Comparison of ENCODE assay signal across 10 mouse cellular contexts in the genomic region with DNA sequence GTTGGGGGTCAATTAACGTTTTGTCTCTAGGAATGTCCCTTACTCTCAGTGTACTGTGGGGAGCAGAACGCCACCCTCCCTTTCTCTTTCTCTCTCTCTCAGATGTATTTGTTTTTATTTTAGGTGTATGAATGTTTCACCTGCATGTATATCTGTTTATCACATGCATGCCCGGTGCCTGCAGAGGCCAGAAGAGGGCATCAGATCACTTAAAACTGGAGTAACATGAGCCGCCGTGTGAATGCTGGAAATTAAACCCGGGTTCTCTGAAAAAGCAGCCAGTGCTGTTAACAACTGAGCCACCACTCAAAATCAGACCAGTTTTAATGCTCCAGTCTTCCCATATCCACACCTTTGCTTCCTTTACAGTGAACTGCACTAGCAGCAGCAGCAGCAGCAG. TPM values are rescaled to one million over a fixed set of nuclear protein-coding genes. Genes with fewer than 3 reads are reported as not detected.
A peak's percentile ranks its signal among the peaks of the same experiment; 100 is the strongest.
DNase-seq lines count a peak whose midpoint lies in the region; ATAC-seq and TF ChIP-seq lines count a peak whose summit lies in the region.
"Had no signal": no experiment of that assay in that cellular context is flagged by ENCODE, and none has a peak within 500 bp of the region (broad histone marks: within the 10 kb centered on the region; RNA-seq: fewer than 3 reads in every experiment).

No protein-coding gene starts in this region.

- no peak for DNase-seq in gastrocnemius, adult 2 months
- DNase-seq in gastrocnemius, postnatal 25 days: no peak
- no peak for DNase-seq in lung, postnatal 0 days (ENCODE audit: low spot score)
- DNase-seq in lung, postnatal 25 days (ENCODE audit: low spot score): no peak
- DNase-seq in thymus, postnatal 25 days: peak; percentile 14
- no peak for DNase-seq in urinary bladder, postnatal 10 days (ENCODE audit: low spot score)
- DNase-seq: heart, postnatal 36 days had no signal

- no peaks in the 10 kb centered on the region for H3K4me1 ChIP-seq in lung, postnatal 0 days (ENCODE audit: insufficient read depth, low read depth, low read length)
- H3K4me1 ChIP-seq in bone marrow, adult 2 months (ENCODE audit: control insufficient read depth, insufficient read depth, low read length): no peaks in the 10 kb centered on the region
- H3K4me1 ChIP-seq in heart, embryonic 11.5 days (ENCODE audit: control insufficient read depth, insufficient read depth, low read length): no peaks in the 10 kb centered on the region

- H3K27ac ChIP-seq in gastrocnemius, adult 2 months: no peak overlapping the region
- no peak overlapping the region for H3K27ac ChIP-seq in lung, postnatal 0 days (ENCODE audit: low read length)
- H3K27ac ChIP-seq in bone marrow, adult 2 months (ENCODE audit: control insufficient read depth, insufficient read depth, low read depth, low read length, poor library complexity): no peak overlapping the region
- H3K27ac ChIP-seq in heart, embryonic 11.5 days (ENCODE audit: low read depth, low read length): no peak overlapping the region
- H3K27ac ChIP-seq: lung, embryonic 15.5 days had no signal

- ATAC-seq in lung, postnatal 0 days: no peak
- no peak for ATAC-seq in heart, embryonic 11.5 days (replicated peaks; ENCODE audit: insufficient number of reproducible peaks, low FRiP score, low TSS enrichment)

- H3K36me3 ChIP-seq in lung, postnatal 0 days (ENCODE audit: insufficient read depth, low read length): no peaks in the 10 kb centered on the region
- no peaks in the 10 kb centered on the region for H3K36me3 ChIP-seq in heart, embryonic 11.5 days (ENCODE audit: control insufficient read depth, insufficient read depth, low read length)
- H3K36me3 ChIP-seq: lung, embryonic 15.5 days had no signal

- 41% methylated on average over 6 of the region's 6 CpGs for WGBS in lung, postnatal 0 days
- WGBS in bone marrow, adult 2 months: 42% methylated on average over 6 of the region's 6 CpGs
- 54% methylated on average over 6 of the region's 6 CpGs for WGBS in heart, embryonic 11.5 days (ENCODE audit: insufficient replicate concordance)

- intact Hi-C loops in gastrocnemius, adult 2 months (cut with DNase I): no loop called here

- peak; percentile 34; the same call in 1 of the 2 replicates for TF ChIP-seq CTCF in gastrocnemius, adult 2 months (IDR thresholded peaks at IDR 0.05)
- peak; percentile 45 for TF ChIP-seq CTCF in lung, postnatal 0 days (IDR thresholded peaks at IDR 0.05)
- peak; percentile 31; the same call in 1 of the 2 replicates for TF ChIP-seq CTCF in bone marrow, adult 2 months (IDR thresholded peaks at IDR 0.05; ENCODE audit: control insufficient read depth, insufficient read depth, low read length)

- H3K9ac ChIP-seq in lung, postnatal 0 days (replicated peaks; ENCODE audit: low read depth): no peak overlapping the region
- no peak overlapping the region for H3K9ac ChIP-seq in heart, embryonic 11.5 days (ENCODE audit: low read depth, low read length)
- H3K9ac ChIP-seq: lung, embryonic 15.5 days had no signal

- TF ChIP-seq EP300 in lung, postnatal 0 days (IDR thresholded peaks at IDR 0.05): no peak

- no peak for TF ChIP-seq POLR2A in bone marrow, adult 2 months (IDR thresholded peaks at IDR 0.05; ENCODE audit: borderline replicate concordance, control insufficient read depth, low read depth, low read length)

- no peak overlapping the region for H3K4me3 ChIP-seq in gastrocnemius, adult 2 months
- no peak overlapping the region for H3K4me3 ChIP-seq in lung, postnatal 0 days (ENCODE audit: low read depth, low read length)
- H3K4me3 ChIP-seq in bone marrow, adult 2 months (replicated peaks; ENCODE audit: control insufficient read depth, low read depth, low read length): no peak overlapping the region
- no peak overlapping the region for H3K4me3 ChIP-seq in heart, embryonic 11.5 days (ENCODE audit: low read depth, low read length)
- H3K4me3 ChIP-seq: lung, embryonic 15.5 days had no signal

- H3K9me3 ChIP-seq in lung, postnatal 0 days (ENCODE audit: low read length): no peaks in the 10 kb centered on the region
- no peaks in the 10 kb centered on the region for H3K9me3 ChIP-seq in heart, embryonic 11.5 days (replicated peaks; ENCODE audit: control insufficient read depth, low read length)
- H3K9me3 ChIP-seq: lung, embryonic 15.5 days had no signal

- no peak overlapping the region for H3K4me2 ChIP-seq in lung, postnatal 0 days (replicated peaks; ENCODE audit: low read depth, low read length)
- no peak overlapping the region for H3K4me2 ChIP-seq in heart, embryonic 11.5 days
- H3K4me2 ChIP-seq: lung, embryonic 15.5 days had no signal

- H3K27me3 ChIP-seq in lung, postnatal 0 days (replicated peaks; ENCODE audit: insufficient read depth, low read length): no peaks in the 10 kb centered on the region
- no peaks in the 10 kb centered on the region for H3K27me3 ChIP-seq in heart, embryonic 11.5 days (ENCODE audit: control insufficient read depth, insufficient read depth, low read length)
- H3K27me3 ChIP-seq: lung, embryonic 15.5 days had no signal

RNA-seq across cellular contexts. Expression of gene Abcc12, which starts 6.2 kb away (rescaled TPM):
- not detected for total RNA-seq in gastrocnemius, adult 2 months (2021)
- under 1 TPM in 1 of 2 experiments, not detected in 1; 0.16 TPM for total RNA-seq in gastrocnemius, postnatal 25 days (2021)
- 0.30 and 0.39 TPM in 2 replicates for polyA plus RNA-seq in lung, postnatal 0 days (2015; fragmentation: Nextera tagmentation; extraction: Ambion mirVana)
- polyA plus RNA-seq in bone marrow, adult 2 months (2011; ENCODE audit: insufficient read depth, insufficient read length, low replicate concordance, missing spikeins): not detected in 2 replicates
- polyA plus RNA-seq in heart, embryonic 11.5 days (2014; fragmentation: Nextera tagmentation; extraction: Ambion mirVana): not detected in 2 replicates
- total RNA-seq: heart, postnatal 36 days had no signal

RNA-seq across cellular contexts. Expression of gene Lonp2, which starts 37.2 kb away (rescaled TPM):
- 10 to 100 TPM; 51.7 to 55.6 TPM for total RNA-seq in gastrocnemius, adult 2 months (2021)
- total RNA-seq in gastrocnemius, postnatal 25 days (2021): 10 to 100 TPM; 41.8 to 46.5 TPM
- 37.9 and 48.9 TPM in 2 replicates for polyA plus RNA-seq in lung, postnatal 0 days (2015; fragmentation: Nextera tagmentation; extraction: Ambion mirVana)
- 17.2 and 19.8 TPM in 2 replicates for polyA plus RNA-seq in bone marrow, adult 2 months (2011; ENCODE audit: insufficient read depth, insufficient read length, low replicate concordance, missing spikeins)
- polyA plus RNA-seq in heart, embryonic 11.5 days (2014; fragmentation: Nextera tagmentation; extraction: Ambion mirVana): 53.2 and 69.2 TPM in 2 replicates
